Mouse (Mus musculus) cerebellum, adult 2 months (tissue): ENCODE results near the gene Mkln1.

Source experiments
- CTCF ChIP-seq: fragments of 200-500 bp; IDR thresholded peaks from 2 replicates; pipeline ENCODE4 v1.5.1; 2011; ENCODE audit warnings: low read depth, mild to moderate bottlenecking, control low read depth, low read length, moderate library complexity, borderline replicate concordance; ENCODE audit not compliant: insufficient read depth
- POLR2A ChIP-seq: fragments of 200-500 bp; IDR thresholded peaks from 2 replicates; pipeline ENCODE4 v1.6.1; 2011; ENCODE audit warnings: low read length, control low read depth, borderline replicate concordance; ENCODE audit not compliant: insufficient read depth

- TF ChIP-seq CTCF (peak; percentile 55; the same call in 1 of the 2 replicates), POLR2A (no peak)
Measured at GRCm38 (mm10) chr6:31519001-31519471, 120.5 kb downstream of the Mkln1 start.
